Mouse (Mus musculus): ENCODE measurements around the gene Grik4. TPM values are rescaled to one million over a fixed set of nuclear protein-coding genes. Genes with fewer than 3 reads are reported as not detected.

The Grik4 gene
- polyA plus RNA-seq, 1 experiment from 2014 or later = 1.1 TPM

GRCm38 (mm10) chr9:42798280-42798679, 146.0 kb downstream of the Grik4 start:
- no peak overlapping the region for H3K4me2 ChIP-seq (ENCODE audit: low read depth, low read length)
- no peaks in the 10 kb centered on the region for H3K27me3 ChIP-seq (replicated peaks; ENCODE audit: control insufficient read depth, insufficient read depth, low read length)
- H3K4me1 ChIP-seq (ENCODE audit: control insufficient read depth, insufficient read depth, low read length) = peaks cover 26% of the 10 kb centered on the region
- H3K9ac ChIP-seq (ENCODE audit: low read depth, low read length) = no peak overlapping the region
- H3K4me3 ChIP-seq (ENCODE audit: low read length) = no peak overlapping the region
- ATAC-seq = peak; percentile 74
- H3K36me3 ChIP-seq (ENCODE audit: control insufficient read depth, insufficient read depth, low read length) = no peaks in the 10 kb centered on the region
- H3K27ac ChIP-seq (ENCODE audit: low read length) = peak overlapping the region; percentile 47
- WGBS = 57% methylated on average over 4 of the region's 4 CpGs
- H3K9me3 ChIP-seq (ENCODE audit: control insufficient read depth, low read length) = no peaks in the 10 kb centered on the region

- Histone ChIP-seq H3K27me3 (replicated peaks; ENCODE audit: control insufficient read depth, insufficient read depth, low read length) (no peaks in the 10 kb centered on the region), H3K4me3 (ENCODE audit: low read length) (no peak overlapping the region), H3K27ac (ENCODE audit: low read length) (peak overlapping the region; percentile 1; the same call in 1 of the 2 replicates), H3K4me2 (ENCODE audit: low read depth, low read length) (no peak overlapping the region), H3K36me3 (ENCODE audit: control insufficient read depth, insufficient read depth, low read length) (no peaks in the 10 kb centered on the region), H3K9me3 (ENCODE audit: control insufficient read depth, low read length) (no peaks in the 10 kb centered on the region), H3K9ac (ENCODE audit: low read depth, low read length) (no peak overlapping the region), H3K4me1 (ENCODE audit: control insufficient read depth, insufficient read depth, low read length) (peaks cover 26% of the 10 kb centered on the region)
- WGBS = 35% methylated on average over 8 of the region's 8 CpGs
- peak; percentile 51 for ATAC-seq
Observed at GRCm38 (mm10) chr9:42797276-42797675, 147.0 kb downstream of the Grik4 start.

- 21% methylated on average over 8 of the region's 8 CpGs for WGBS
- ATAC-seq = peak; percentile 45; the same call in 1 of the 2 replicates
- H3K4me2 ChIP-seq (ENCODE audit: low read depth, low read length) = no peak overlapping the region
- H3K9ac ChIP-seq (ENCODE audit: low read depth, low read length) = no peak overlapping the region
- H3K27me3 ChIP-seq (replicated peaks; ENCODE audit: control insufficient read depth, insufficient read depth, low read length) = no peaks in the 10 kb centered on the region
- no peaks in the 10 kb centered on the region for H3K36me3 ChIP-seq (ENCODE audit: control insufficient read depth, insufficient read depth, low read length)
- H3K27ac ChIP-seq (ENCODE audit: low read length) = no peak overlapping the region; the same call in 1 of the 2 replicates
- H3K4me1 ChIP-seq (ENCODE audit: control insufficient read depth, insufficient read depth, low read length) = peaks cover 26% of the 10 kb centered on the region
- no peak overlapping the region for H3K4me3 ChIP-seq (ENCODE audit: low read length)
- no peaks in the 10 kb centered on the region for H3K9me3 ChIP-seq (ENCODE audit: control insufficient read depth, low read length)
Observed at GRCm38 (mm10) chr9:42795881-42796280, 148.4 kb downstream of the Grik4 start.

- Histone ChIP-seq H3K27me3 (replicated peaks; ENCODE audit: control insufficient read depth, insufficient read depth, low read length) (no peaks in the 10 kb centered on the region), H3K9me3 (ENCODE audit: control insufficient read depth, low read length) (no peaks in the 10 kb centered on the region), H3K4me1 (ENCODE audit: control insufficient read depth, insufficient read depth, low read length) (peaks cover 17% of the 10 kb centered on the region), H3K4me2 (ENCODE audit: low read depth, low read length) (no peak overlapping the region), H3K36me3 (ENCODE audit: control insufficient read depth, insufficient read depth, low read length) (no peaks in the 10 kb centered on the region), H3K4me3 (ENCODE audit: low read length) (no peak overlapping the region), H3K9ac (ENCODE audit: low read depth, low read length) (no peak overlapping the region), H3K27ac (ENCODE audit: low read length) (no peak overlapping the region)
- 68% methylated on average over 4 of the region's 4 CpGs for whole genome bisulfite sequencing
- no peak for ATAC-seq
Observed at GRCm38 (mm10) chr9:42794006-42794405, 150.3 kb downstream of the Grik4 start.

GRCm38 (mm10) chr9:42793581-42793980, 150.7 kb downstream of the Grik4 start:
- no peaks in the 10 kb centered on the region for H3K9me3 ChIP-seq (ENCODE audit: control insufficient read depth, low read length)
- H3K27ac ChIP-seq (ENCODE audit: low read length) = no peak overlapping the region
- no peaks in the 10 kb centered on the region for H3K36me3 ChIP-seq (ENCODE audit: control insufficient read depth, insufficient read depth, low read length)
- 56% methylated on average over 8 of the region's 8 CpGs for WGBS
- ATAC-seq = no peak
- H3K27me3 ChIP-seq (replicated peaks; ENCODE audit: control insufficient read depth, insufficient read depth, low read length) = no peaks in the 10 kb centered on the region
- H3K4me3 ChIP-seq (ENCODE audit: low read length) = no peak overlapping the region
- no peak overlapping the region for H3K4me2 ChIP-seq (ENCODE audit: low read depth, low read length)
- H3K4me1 ChIP-seq (ENCODE audit: control insufficient read depth, insufficient read depth, low read length) = peaks cover 13% of the 10 kb centered on the region
- H3K9ac ChIP-seq (ENCODE audit: low read depth, low read length) = no peak overlapping the region

GRCm38 (mm10) chr9:42792381-42792780, 151.9 kb downstream of the Grik4 start:
- H3K9ac ChIP-seq (ENCODE audit: low read depth, low read length) = 0 out of 2 replicates have a peak overlapping the region, but pooled peaks have one; percentile 8
- no peak overlapping the region for H3K27ac ChIP-seq (ENCODE audit: low read length)
- no peaks in the 10 kb centered on the region for H3K9me3 ChIP-seq (ENCODE audit: control insufficient read depth, low read length)
- H3K4me1 ChIP-seq (ENCODE audit: control insufficient read depth, insufficient read depth, low read length) = peaks cover 8% of the 10 kb centered on the region
- H3K4me3 ChIP-seq (ENCODE audit: low read length) = no peak overlapping the region
- H3K36me3 ChIP-seq (ENCODE audit: control insufficient read depth, insufficient read depth, low read length) = no peaks in the 10 kb centered on the region
- 74% methylated on average over 5 of the region's 5 CpGs for WGBS
- no peaks in the 10 kb centered on the region for H3K27me3 ChIP-seq (replicated peaks; ENCODE audit: control insufficient read depth, insufficient read depth, low read length)
- ATAC-seq = no peak
- H3K4me2 ChIP-seq (ENCODE audit: low read depth, low read length) = no peak overlapping the region

GRCm38 (mm10) chr9:42791779-42792178, 152.5 kb downstream of the Grik4 start:
- Histone ChIP-seq H3K36me3 (ENCODE audit: control insufficient read depth, insufficient read depth, low read length) (no peaks in the 10 kb centered on the region), H3K27me3 (replicated peaks; ENCODE audit: control insufficient read depth, insufficient read depth, low read length) (no peaks in the 10 kb centered on the region), H3K9ac (ENCODE audit: low read depth, low read length) (no peak overlapping the region), H3K4me3 (ENCODE audit: low read length) (no peak overlapping the region), H3K27ac (ENCODE audit: low read length) (no peak overlapping the region), H3K4me1 (ENCODE audit: control insufficient read depth, insufficient read depth, low read length) (peaks cover 8% of the 10 kb centered on the region), H3K4me2 (ENCODE audit: low read depth, low read length) (no peak overlapping the region), H3K9me3 (ENCODE audit: control insufficient read depth, low read length) (no peaks in the 10 kb centered on the region)
- 83% methylated on average over 12 of the region's 12 CpGs for WGBS
- no peak for ATAC-seq

- H3K36me3 ChIP-seq (ENCODE audit: control insufficient read depth, insufficient read depth, low read length) = no peaks in the 10 kb centered on the region
- ATAC-seq = no peak
- H3K9me3 ChIP-seq (ENCODE audit: control insufficient read depth, low read length) = no peaks in the 10 kb centered on the region
- no peak overlapping the region for H3K4me2 ChIP-seq (ENCODE audit: low read depth, low read length)
- H3K4me3 ChIP-seq (ENCODE audit: low read length) = no peak overlapping the region
- H3K9ac ChIP-seq (ENCODE audit: low read depth, low read length) = no peak overlapping the region
- H3K27me3 ChIP-seq (replicated peaks; ENCODE audit: control insufficient read depth, insufficient read depth, low read length) = no peaks in the 10 kb centered on the region
- 72% methylated on average over 4 of the region's 4 CpGs for WGBS
- H3K27ac ChIP-seq (ENCODE audit: low read length) = no peak overlapping the region
- peaks cover 8% of the 10 kb centered on the region for H3K4me1 ChIP-seq (ENCODE audit: control insufficient read depth, insufficient read depth, low read length)
Observed at GRCm38 (mm10) chr9:42791346-42791745, 152.9 kb downstream of the Grik4 start.

GRCm38 (mm10) chr9:42788471-42788870, 155.8 kb downstream of the Grik4 start:
- Histone ChIP-seq H3K9ac (ENCODE audit: low read depth, low read length) (no peak overlapping the region), H3K27me3 (replicated peaks; ENCODE audit: control insufficient read depth, insufficient read depth, low read length) (no peaks in the 10 kb centered on the region), H3K4me3 (ENCODE audit: low read length) (no peak overlapping the region), H3K4me1 (ENCODE audit: control insufficient read depth, insufficient read depth, low read length) (peaks cover 2% of the 10 kb centered on the region; the same call in 1 of the 2 replicates), H3K4me2 (ENCODE audit: low read depth, low read length) (no peak overlapping the region), H3K9me3 (ENCODE audit: control insufficient read depth, low read length) (no peaks in the 10 kb centered on the region), H3K27ac (ENCODE audit: low read length) (no peak overlapping the region), H3K36me3 (ENCODE audit: control insufficient read depth, insufficient read depth, low read length) (no peaks in the 10 kb centered on the region)
- no peak for ATAC-seq
- WGBS = 22% methylated on average over 8 of the region's 8 CpGs

GRCm38 (mm10) chr9:42786882-42787281, 157.4 kb downstream of the Grik4 start:
- peaks cover 3% of the 10 kb centered on the region; the same call in 1 of the 2 replicates for H3K4me1 ChIP-seq (ENCODE audit: control insufficient read depth, insufficient read depth, low read length)
- H3K4me2 ChIP-seq (ENCODE audit: low read depth, low read length) = no peak overlapping the region
- no peak overlapping the region for H3K9ac ChIP-seq (ENCODE audit: low read depth, low read length)
- no peak overlapping the region for H3K4me3 ChIP-seq (ENCODE audit: low read length)
- ATAC-seq = no peak
- H3K27me3 ChIP-seq (replicated peaks; ENCODE audit: control insufficient read depth, insufficient read depth, low read length) = no peaks in the 10 kb centered on the region
- H3K27ac ChIP-seq (ENCODE audit: low read length) = no peak overlapping the region
- H3K9me3 ChIP-seq (ENCODE audit: control insufficient read depth, low read length) = no peaks in the 10 kb centered on the region
- H3K36me3 ChIP-seq (ENCODE audit: control insufficient read depth, insufficient read depth, low read length) = no peaks in the 10 kb centered on the region
- 80% methylated on average over 5 of the region's 5 CpGs for WGBS
